Mouse (Mus musculus) cerebellum, adult 2 months (tissue): ENCODE measurements around the gene Eif5b.

ENCODE experiments used
- CTCF ChIP-seq: fragments of 200-500 bp; IDR thresholded peaks from 2 replicates; pipeline ENCODE4 v1.5.1; 2011; ENCODE audit warnings: low read depth, mild to moderate bottlenecking, control low read depth, low read length, moderate library complexity, borderline replicate concordance; ENCODE audit not compliant: insufficient read depth
- POLR2A ChIP-seq: fragments of 200-500 bp; IDR thresholded peaks from 2 replicates; pipeline ENCODE4 v1.6.1; 2011; ENCODE audit warnings: low read length, control low read depth, borderline replicate concordance; ENCODE audit not compliant: insufficient read depth

GRCm38 (mm10) chr1:38001956-38002355 is 4.1 kb downstream of the Eif5b start:
- TF ChIP-seq CTCF = no peak
- no peak for TF ChIP-seq POLR2A
